Mouse (Mus musculus) left cerebral cortex, postnatal 14 days (tissue): ENCODE measurements around the gene Smim22. TPM values are rescaled to one million over a fixed set of nuclear protein-coding genes. Genes with fewer than 3 reads are reported as not detected.

Experiments used
- total RNA-seq, 2 experiments: library from RNA; stranded (reverse); gene quantifications; 2 replicates each; pipeline ENCODE4 v1.2.3; 2021

Smim22 gene
- total RNA-seq, 2 experiments from 2014 or later: not detected

Other genes starting within 250 kb of the Smim22 start
- gene Cdip1, start 217.0 kb upstream of the Smim22 start, total RNA-seq: 100 to 1,000 TPM; 162 to 163 TPM
- not detected for gene 4930562C15Rik, start 171.9 kb upstream of the Smim22 start, total RNA-seq
- gene Ubald1, start 127.0 kb upstream of the Smim22 start, total RNA-seq: 10 to 100 TPM; 81.6 to 86.7 TPM
- 100 to 1,000 TPM; 198 to 203 TPM for gene Mgrn1, start 121.0 kb upstream of the Smim22 start, total RNA-seq
- 10 to 100 TPM; 66.7 to 70.3 TPM for gene Nudt16l1, start 68.5 kb upstream of the Smim22 start, total RNA-seq
- 10 to 100 TPM; 50.1 TPM for gene Anks3, start 43.1 kb upstream of the Smim22 start, total RNA-seq
- not detected for gene Sept12, start 9.4 kb upstream of the Smim22 start, total RNA-seq
- gene Rogdi, start 6.3 kb downstream of the Smim22 start, total RNA-seq: 100 to 1,000 TPM; 202 to 212 TPM
- gene Glyr1, start 42.6 kb downstream of the Smim22 start, total RNA-seq: 100 to 1,000 TPM; 141 to 156 TPM
- 10 to 100 TPM; 41.9 to 42.1 TPM for gene Ubn1, start 42.8 kb downstream of the Smim22 start, total RNA-seq
- under 1 TPM; 0.04 to 0.53 TPM for gene Ppl, start 125.1 kb downstream of the Smim22 start, total RNA-seq
- 1 to 10 TPM; 1.2 to 1.5 TPM for gene Sec14l5, start 139.8 kb downstream of the Smim22 start, total RNA-seq
- 1 to 10 TPM; 7.4 to 10.0 TPM for gene Nagpa, start 196.7 kb downstream of the Smim22 start, total RNA-seq
- 10 to 100 TPM in 1 of 2 experiments, 1 to 10 TPM in 1; 8.8 to 11.3 TPM for gene AU021092, start 215.0 kb downstream of the Smim22 start, total RNA-seq
- gene Alg1, start 226.3 kb downstream of the Smim22 start, total RNA-seq: 10 to 100 TPM; 26.9 to 29.7 TPM
- gene Eef2kmt, start 248.7 kb downstream of the Smim22 start, total RNA-seq: 1 to 10 TPM; 3.7 to 4.2 TPM